Mouse (Mus musculus): ENCODE measurements around the gene 2300002M23Rik.

GRCm38 (mm10) chr17:35549437-35550142 lies 17.7 kb upstream of the 2300002M23Rik start:
- TF ChIP-seq CTCF (IDR thresholded peaks at IDR 0.05; ENCODE audit: borderline replicate concordance, insufficient read depth, low read depth, low read length) (no peak), POLR2A (IDR thresholded peaks at IDR 0.05; ENCODE audit: borderline replicate concordance, insufficient read depth, low read length) (peak; percentile 37; the same call in 1 of the 2 replicates)

All from cerebellum, adult 2 months (tissue).